In genomic region chr1:36632090-36632489, GRCm38 (mm10) we compare ENCODE assay signal across 30 mouse cellular contexts. TPM values are rescaled to one million over a fixed set of nuclear protein-coding genes. Genes with fewer than 3 reads are reported as not detected.
DNase-seq lines count a peak whose midpoint lies in the region; ATAC-seq and TF ChIP-seq lines count a peak whose summit lies in the region.
"Had no signal": no experiment of that assay in that cellular context is flagged by ENCODE, and none has a peak within 500 bp of the region (broad histone marks: within the 10 kb centered on the region; RNA-seq: fewer than 3 reads in every experiment).

No protein-coding gene starts in this region.

- no peak overlapping the region for H3K27ac ChIP-seq in heart, embryonic 11.5 days (ENCODE audit: low read depth, low read length)
- no peak overlapping the region for H3K27ac ChIP-seq in cerebellum, adult 2 months (ENCODE audit: insufficient read depth, low read length)
- H3K27ac ChIP-seq: embryonic facial prominence, embryonic 12.5 days; forebrain, embryonic 15.5 days; heart, adult 2 months; heart, embryonic 15.5 days; hindbrain, embryonic 13.5 days; limb, embryonic 13.5 days; lung, embryonic 15.5 days; midbrain, embryonic 12.5 days; stomach, embryonic 15.5 days had no signal

- H3K36me3 ChIP-seq in heart, embryonic 11.5 days (ENCODE audit: control insufficient read depth, insufficient read depth, low read length): no peaks in the 10 kb centered on the region
- H3K36me3 ChIP-seq: embryonic facial prominence, embryonic 12.5 days; forebrain, embryonic 15.5 days; heart, embryonic 15.5 days; hindbrain, embryonic 13.5 days; limb, embryonic 13.5 days; lung, embryonic 15.5 days; midbrain, embryonic 12.5 days; stomach, embryonic 15.5 days had no signal

- no peaks in the 10 kb centered on the region; the same call in 1 of the 2 replicates for H3K27me3 ChIP-seq in heart, embryonic 11.5 days (ENCODE audit: control insufficient read depth, insufficient read depth, low read length)
- H3K27me3 ChIP-seq in cerebellum, adult 2 months (ENCODE audit: control insufficient read depth, insufficient read depth, low read length): no peaks in the 10 kb centered on the region
- H3K27me3 ChIP-seq: embryonic facial prominence, embryonic 12.5 days; forebrain, embryonic 15.5 days; heart, embryonic 15.5 days; limb, embryonic 13.5 days; lung, embryonic 15.5 days; stomach, embryonic 15.5 days had no signal

- TF ChIP-seq CTCF in cerebellum, adult 2 months (IDR thresholded peaks at IDR 0.05; ENCODE audit: borderline replicate concordance, insufficient read depth, low read depth, low read length): no peak

- peaks cover 10% of the 10 kb centered on the region; the same call in 1 of the 2 replicates for H3K4me1 ChIP-seq in heart, embryonic 11.5 days (ENCODE audit: control insufficient read depth, insufficient read depth, low read length)
- H3K4me1 ChIP-seq in cerebellum, adult 2 months (ENCODE audit: control insufficient read depth, insufficient read depth, low read length): peaks cover 47% of the 10 kb centered on the region
- H3K4me1 ChIP-seq: midbrain, embryonic 12.5 days had no signal

- no peaks in the 10 kb centered on the region for H3K9me3 ChIP-seq in heart, embryonic 11.5 days (replicated peaks; ENCODE audit: control insufficient read depth, low read length)
- H3K9me3 ChIP-seq: embryonic facial prominence, embryonic 12.5 days; forebrain, embryonic 15.5 days; heart, embryonic 15.5 days; hindbrain, embryonic 13.5 days; limb, embryonic 13.5 days; lung, embryonic 15.5 days; midbrain, embryonic 12.5 days; stomach, embryonic 15.5 days had no signal

- no peak overlapping the region for H3K4me2 ChIP-seq in heart, embryonic 11.5 days
- H3K4me2 ChIP-seq: embryonic facial prominence, embryonic 12.5 days; forebrain, embryonic 15.5 days; heart, embryonic 15.5 days; hindbrain, embryonic 13.5 days; limb, embryonic 13.5 days; liver, embryonic 11.5 days; lung, embryonic 15.5 days; midbrain, embryonic 12.5 days; stomach, embryonic 15.5 days had no signal

- no peak overlapping the region for H3K4me3 ChIP-seq in heart, embryonic 11.5 days (ENCODE audit: low read depth, low read length)
- H3K4me3 ChIP-seq in cerebellum, adult 2 months (replicated peaks; ENCODE audit: insufficient read depth, low read depth, low read length): no peak overlapping the region
- H3K4me3 ChIP-seq: embryonic facial prominence, embryonic 12.5 days; forebrain, embryonic 15.5 days; heart, adult 2 months; heart, embryonic 15.5 days; hindbrain, embryonic 13.5 days; limb, embryonic 13.5 days; lung, embryonic 15.5 days; midbrain, embryonic 12.5 days; stomach, embryonic 15.5 days had no signal

- DNase-seq in cerebellum, adult 11 months: peak; percentile 16
- no peak for DNase-seq in cerebellum, postnatal 36 days
- peak; percentile 77 for DNase-seq in heart, adult 11 months
- peak; percentile 37 to 51 for DNase-seq in cerebellum, adult 2 months
- DNase-seq in cerebellum, postnatal 25 days: peak; percentile 47 to 49
- DNase-seq in layer of hippocampus, postnatal 10 days (ENCODE audit: low spot score in 2 of 2): no peak
- no peak for DNase-seq in right cerebral cortex, postnatal 4 days
- DNase-seq: adrenal gland, adult 8-10 months; heart, adult 2 months; heart, postnatal 36 days; kidney, adult 9 months; kidney, postnatal 10 days; thymus, postnatal 14 days had no signal

- 83% methylated on average over 4 of the region's 4 CpGs for WGBS in heart, embryonic 11.5 days (ENCODE audit: insufficient replicate concordance)
- 37% methylated on average over 4 of the region's 4 CpGs for WGBS in cerebellum, adult 2 months

- H3K9ac ChIP-seq in heart, embryonic 11.5 days (ENCODE audit: low read depth, low read length): no peak overlapping the region
- H3K9ac ChIP-seq: embryonic facial prominence, embryonic 12.5 days; forebrain, embryonic 15.5 days; heart, embryonic 15.5 days; hindbrain, embryonic 13.5 days; limb, embryonic 13.5 days; lung, embryonic 15.5 days; midbrain, embryonic 12.5 days; stomach, embryonic 15.5 days had no signal

- no peak for ATAC-seq in heart, embryonic 11.5 days (replicated peaks; ENCODE audit: insufficient number of reproducible peaks, low FRiP score, low TSS enrichment)
- ATAC-seq: activated CD4-positive, CD25-positive, alpha-beta regulatory T cell, adult 4 months; forebrain, embryonic 15.5 days; intestine, postnatal 0 days had no signal

- TF ChIP-seq POLR2A in cerebellum, adult 2 months (IDR thresholded peaks at IDR 0.05; ENCODE audit: borderline replicate concordance, insufficient read depth, low read length): no peak

RNA-seq across cellular contexts. Expression of gene Fam178b, which starts 50.9 kb away (rescaled TPM):
- 3.5 and 3.7 TPM in 2 replicates for polyA plus RNA-seq in heart, embryonic 11.5 days (2014; fragmentation: Nextera tagmentation; extraction: Ambion mirVana)
- polyA plus RNA-seq in cerebellum, adult 2 months (2012; rRNA removed): 1.1 and 1.4 TPM in 2 replicates
- under 1 TPM in 1 of 2 experiments, not detected in 1; 0.78 TPM for total RNA-seq in layer of hippocampus, postnatal 10 days (2021)
- total RNA-seq: CH12.LX; left cerebral cortex, adult 18-20 months; left cerebral cortex, postnatal 25 days; megakaryocyte progenitor cell, adult 5-6 weeks had no signal
- polyA plus RNA-seq: activated CD4-positive, CD25-positive, alpha-beta regulatory T cell, adult 4 months; forebrain, embryonic 15.5 days; midbrain, embryonic 12.5 days; neural tube, embryonic 14.5 days had no signal

RNA-seq across cellular contexts. Expression of gene Cox5b, which starts 59.2 kb away (rescaled TPM):
- polyA plus RNA-seq in heart, embryonic 11.5 days (2014; fragmentation: Nextera tagmentation; extraction: Ambion mirVana): 1,165 and 1,189 TPM in 2 replicates
- 812 and 891 TPM in 2 replicates for polyA plus RNA-seq in cerebellum, adult 2 months (2012; rRNA removed)
- 100 to 1,000 TPM; 732 to 792 TPM for total RNA-seq in layer of hippocampus, postnatal 10 days (2021)

Comparison
In these comparisons a context has a peak if more than half of its experiments do, and no peak if none do; other contexts are left out.
1. DNase-seq: peak in cerebellum, adult 11 months (single experiment), heart, adult 11 months (single experiment), cerebellum, adult 2 months (2 of 2) and cerebellum, postnatal 25 days (2 of 2); none in cerebellum, postnatal 36 days (0 of 2), layer of hippocampus, postnatal 10 days (0 of 2) and right cerebral cortex, postnatal 4 days (single experiment).